Mouse (Mus musculus): Measurements from ENCODE around the gene Gm11559.
"Not testable (repeated sequence)": the region's sequence is repeated elsewhere in the genome, so short reads cannot be mapped to it uniquely, and the experiment has no call there.

Gene Gm11559

GRCm38 (mm10) chr11:99864176-99864575, at the start of gene Gm11559:
Gm11559 (plus strand) TSS chr11:99864476.
- not testable (repeated sequence) for DNase-seq (ENCODE audit: low spot score in 2 of 2)

DNA sequence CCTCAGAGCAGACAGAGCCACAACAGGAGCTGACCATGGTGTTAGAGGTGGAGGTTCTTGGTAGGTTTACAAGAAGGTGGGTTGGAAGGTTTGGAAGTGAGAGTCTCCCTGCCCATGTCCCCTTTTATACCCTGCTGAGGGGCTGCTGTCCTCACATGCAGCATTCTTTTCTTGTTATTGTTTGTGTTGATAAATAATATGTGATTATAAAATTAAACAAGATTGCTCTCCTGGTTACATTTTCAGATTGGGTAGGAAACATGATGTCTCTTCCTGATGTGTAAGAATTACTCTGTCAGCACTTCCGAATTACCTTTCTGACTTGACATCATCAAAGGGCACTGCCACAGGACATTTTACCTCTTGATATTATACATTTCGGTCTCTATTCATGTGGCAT, 48.7 kb upstream of the Gm11559 start, which contains the start of gene Gm11564:
TSS of gene Gm11564 (minus strand) at position 101 of the 400 bp plus-strand sequence.
- not testable (repeated sequence) for DNase-seq (ENCODE audit: low spot score in 2 of 2)

- no peak for DNase-seq (ENCODE audit: low spot score in 2 of 2)
Measured at GRCm38 (mm10) chr11:99837966-99838365, 26.3 kb upstream of the Gm11559 start, which contains the start of gene 2300003K06Rik. 2300003K06Rik (minus strand) TSS chr11:99838066.

DNA sequence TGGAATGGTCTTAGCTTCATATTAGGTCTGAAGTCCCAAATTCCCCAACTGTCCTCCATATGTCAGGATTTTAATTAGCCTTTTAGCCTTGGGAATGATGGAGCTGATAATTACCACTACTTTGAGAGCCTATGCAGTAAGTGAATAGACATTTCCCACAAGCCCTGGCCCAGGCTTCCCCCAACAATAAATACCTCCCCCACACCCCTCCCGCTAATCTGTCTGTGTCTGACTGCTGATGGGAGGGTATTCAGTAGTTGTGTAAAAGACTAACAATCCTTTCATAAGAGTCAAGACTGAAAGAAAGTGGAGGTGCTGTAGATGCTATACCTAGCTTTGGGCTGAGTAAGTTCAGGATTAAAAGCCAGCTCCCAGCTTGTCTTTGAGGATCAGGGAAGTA, 22.1 kb upstream of the Gm11559 start:
- no peak for DNase-seq (ENCODE audit: low spot score in 2 of 2)

- DNase-seq (ENCODE audit: low spot score in 2 of 2) = no peak
Measured at GRCm38 (mm10) chr11:99846746-99847145, 17.5 kb upstream of the Gm11559 start.

- no peak for DNase-seq (ENCODE audit: low spot score in 2 of 2)
Measured at GRCm38 (mm10) chr11:99851508-99851907, 12.8 kb upstream of the Gm11559 start, which contains the start of gene Krtap4-16. Krtap4-16 (minus strand) TSS chr11:99851608.

- no peak for DNase-seq (ENCODE audit: low spot score in 2 of 2)
Measured at GRCm38 (mm10) chr11:99854121-99854520, 10.2 kb upstream of the Gm11559 start.

DNA sequence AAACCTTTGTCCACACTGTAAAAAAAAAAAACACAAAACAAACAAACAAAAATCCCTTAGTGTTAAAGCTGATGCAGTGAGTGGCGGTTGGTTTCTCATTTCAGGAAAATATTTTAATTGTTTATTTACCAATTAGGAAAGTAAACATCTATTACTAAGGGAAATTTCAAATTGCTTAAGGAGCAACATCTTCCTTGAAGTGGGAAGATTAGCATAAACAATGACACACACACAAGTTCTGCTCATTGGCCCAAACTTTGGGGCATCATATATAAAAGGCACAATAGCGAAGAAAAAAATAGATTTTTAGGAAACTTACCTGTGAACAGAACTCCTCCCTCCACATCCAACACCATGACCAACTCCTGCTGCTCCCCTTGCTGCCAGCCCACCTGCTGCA, 6.7 kb upstream of the Gm11559 start, which contains the start of gene Gm11568:
TSS of gene Gm11568 (plus strand) at position 301 of the 400 bp plus-strand sequence.
- no peak for DNase-seq (ENCODE audit: low spot score in 2 of 2)

DNA sequence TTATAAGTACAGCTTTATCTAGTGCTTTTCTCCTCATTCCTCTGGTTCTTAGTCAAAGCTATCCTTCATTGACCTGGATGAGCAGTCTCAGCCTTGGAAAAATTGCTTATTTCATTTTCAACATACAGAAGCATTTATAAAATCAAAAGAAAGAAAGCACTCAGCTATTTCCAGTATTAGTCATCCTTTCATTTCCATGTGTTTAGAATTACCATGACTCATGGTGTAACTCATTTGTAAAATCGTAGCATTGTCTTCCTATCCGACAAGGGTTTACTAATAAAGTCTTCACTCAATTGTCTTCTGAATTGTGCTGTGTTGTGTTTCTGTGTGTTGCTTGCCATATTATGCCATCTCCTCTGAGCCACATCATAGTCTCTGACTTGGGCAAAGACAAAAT, 5.5 kb upstream of the Gm11559 start:
- DNase-seq (ENCODE audit: low spot score in 2 of 2) = no peak

- not testable (repeated sequence) for DNase-seq (ENCODE audit: low spot score in 2 of 2)
Measured at GRCm38 (mm10) chr11:99873089-99873488, 8.8 kb downstream of the Gm11559 start, which contains the start of gene Krtap9-1. Krtap9-1 (plus strand) TSS chr11:99873389.

GRCm38 (mm10) chr11:99878887-99879286, 14.6 kb downstream of the Gm11559 start, which contains the start of gene Gm11567:
Gm11567 (plus strand) TSS chr11:99879187.
- DNase-seq (ENCODE audit: low spot score in 2 of 2) = not testable (repeated sequence)

DNA sequence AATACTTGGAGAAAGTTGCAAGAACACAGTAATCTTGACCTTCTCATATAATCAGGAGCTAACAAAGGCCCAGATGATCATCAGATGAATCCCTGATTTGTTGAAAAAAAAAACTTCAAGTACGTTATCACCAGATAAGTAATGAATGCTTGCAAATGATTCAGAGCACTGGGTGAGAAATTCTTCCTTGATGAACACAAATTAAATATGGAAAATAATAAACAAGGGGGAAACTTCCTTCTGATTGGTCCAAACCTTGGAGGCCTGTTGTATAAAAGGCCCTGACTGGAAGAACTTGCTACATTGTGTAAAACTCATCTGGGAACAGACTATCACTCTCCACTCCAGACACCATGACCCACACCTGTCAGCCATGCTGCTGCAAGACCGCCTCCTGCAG, 43.3 kb downstream of the Gm11559 start, which contains the start of gene Krtap31-1:
TSS of gene Krtap31-1 (plus strand) at position 301 of the 400 bp plus-strand sequence.
- no peak for DNase-seq (ENCODE audit: low spot score in 2 of 2)

- DNase-seq (ENCODE audit: low spot score in 2 of 2) = no peak
Measured at GRCm38 (mm10) chr11:99914451-99914850, 50.2 kb downstream of the Gm11559 start, which contains the start of gene Gm11565. Gm11565 (plus strand) TSS chr11:99914751.
